Mouse (Mus musculus) olfactory bulb, adult 2 months (tissue): ENCODE data around the gene Tmem97. TPM values are rescaled to one million over a fixed set of nuclear protein-coding genes. Genes with fewer than 3 reads are reported as not detected.

Experiments used
- H3K27ac ChIP-seq: fragments of 200-500 bp; 2 replicates; pipeline ENCODE4 v1.5.1; 2012; ENCODE audit warnings: low read depth, low read length; ENCODE audit not compliant: insufficient read depth
- H3K4me1 ChIP-seq: fragments of 200-500 bp; 2 replicates; pipeline ENCODE4 v1.6.1; 2012; ENCODE audit warnings: low read length; ENCODE audit not compliant: control insufficient read depth, insufficient read depth
- H3K4me3 ChIP-seq: fragments of 200-500 bp; 2 replicates; pipeline ENCODE4 v1.5.1; 2012; ENCODE audit warnings: mild to moderate bottlenecking, low read depth, low read length, moderate library complexity; ENCODE audit not compliant: insufficient read depth
- CTCF ChIP-seq: fragments of 200-500 bp; IDR thresholded peaks from 2 replicates; pipeline ENCODE4 v1.5.1; 2012; ENCODE audit warnings: low read depth, mild to moderate bottlenecking, low read length, moderate library complexity; ENCODE audit not compliant: insufficient read depth
- POLR2A ChIP-seq: fragments of 200-500 bp; IDR thresholded peaks from 2 replicates; pipeline ENCODE4 v1.6.1; 2012; ENCODE audit warnings: mild to moderate bottlenecking, low read depth, low read length, moderate library complexity; ENCODE audit not compliant: insufficient read depth
- WGBS: fragments of 180-500 bp; shearing (Covaris S2); methylation state at CpG from one replicate; pipeline ENCODE4 v1.1.7; 2018; 5-methylcytosine and 5-hydroxymethylcytosine counted together
- polyA plus RNA-seq: library from polyadenylated mRNA; stranded (reverse); fragments of >200 nt; gene quantifications from 2 replicates; pipeline ENCODE4 v1.2.4, GENCODE M21; 2012; ENCODE audit warnings: low replicate concordance; ENCODE audit not compliant: missing spikeins, insufficient read depth, insufficient read length

The Tmem97 gene
- polyA plus RNA-seq, 1 experiment, result not detected

GRCm38 (mm10) chr11:78523241-78523955 lies 27.2 kb downstream of the Tmem97 start:
- Histone ChIP-seq H3K27ac (no peak overlapping the region; the same call in 1 of the 2 replicates), H3K4me3 (no peak overlapping the region), H3K4me1 (no peaks in the 10 kb centered on the region)
- TF ChIP-seq CTCF, result no peak
- no peak for TF ChIP-seq POLR2A
- WGBS, result 73% methylated on average over 9 of the region's 9 CpGs

GRCm38 (mm10) chr11:78522481-78522997 lies 28.0 kb downstream of the Tmem97 start:
- H3K27ac ChIP-seq, result 0 out of 2 replicates have a peak overlapping the region, but pooled peaks have one; percentile 32
- TF ChIP-seq POLR2A (no peak), CTCF (no peak)
- H3K4me3 ChIP-seq, result no peak overlapping the region
- H3K4me1 ChIP-seq, result no peaks in the 10 kb centered on the region
- WGBS, result 100% methylated on average over 1 of the region's 1 CpGs

DNA sequence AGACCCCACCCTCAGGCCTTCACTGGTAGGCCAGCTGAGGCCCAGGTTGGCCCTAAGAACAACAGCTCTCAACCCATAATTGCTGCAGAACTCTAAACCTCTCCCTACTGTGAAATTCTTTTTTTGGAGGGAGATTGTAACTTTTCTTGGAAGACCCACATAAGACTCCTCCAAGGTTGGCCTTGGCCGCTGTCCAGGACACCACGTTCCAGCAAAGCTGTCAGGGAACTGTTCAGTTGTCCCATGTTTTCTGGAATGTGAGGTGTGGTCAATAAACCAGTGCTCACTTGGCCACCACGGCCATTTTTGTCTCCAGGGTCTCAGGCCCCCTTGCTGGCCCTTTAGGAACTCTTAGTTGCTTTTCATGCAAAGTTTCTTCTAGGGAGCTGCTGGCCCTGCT lies 28.7 kb downstream of the Tmem97 start:
- TF ChIP-seq CTCF (no peak), POLR2A (no peak)
- 0 out of 2 replicates have a peak overlapping the region, but pooled peaks have one; percentile 32 for H3K27ac ChIP-seq
- H3K4me3 ChIP-seq, result no peak overlapping the region
- WGBS, result 80% methylated on average over 3 of the region's 3 CpGs
- no peaks in the 10 kb centered on the region for H3K4me1 ChIP-seq

DNA sequence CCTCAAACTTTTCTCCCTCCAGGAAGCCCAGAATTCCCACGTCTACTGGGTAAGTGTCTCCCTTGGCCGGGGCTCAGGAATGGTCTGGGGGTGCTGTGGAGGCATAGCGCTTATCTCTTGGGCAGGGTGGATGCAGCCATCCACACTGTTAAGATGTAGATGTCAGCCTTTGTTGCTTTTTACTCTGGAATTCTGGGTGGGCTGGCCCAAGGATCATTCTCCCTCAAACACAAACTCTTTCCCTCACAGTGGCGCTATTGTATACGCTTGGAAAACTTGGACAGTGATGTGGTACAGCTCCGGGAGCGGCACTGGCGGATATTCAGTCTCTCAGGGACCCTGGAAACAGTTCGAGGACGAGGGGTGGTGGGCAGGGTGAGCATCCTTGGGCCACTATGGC lies 31.6 kb downstream of the Tmem97 start:
- H3K4me3 ChIP-seq, result no peak overlapping the region
- TF ChIP-seq CTCF (no peak), POLR2A (no peak)
- H3K27ac ChIP-seq, result no peak overlapping the region
- 75% methylated on average over 10 of the region's 10 CpGs for WGBS
- H3K4me1 ChIP-seq, result no peaks in the 10 kb centered on the region

DNA sequence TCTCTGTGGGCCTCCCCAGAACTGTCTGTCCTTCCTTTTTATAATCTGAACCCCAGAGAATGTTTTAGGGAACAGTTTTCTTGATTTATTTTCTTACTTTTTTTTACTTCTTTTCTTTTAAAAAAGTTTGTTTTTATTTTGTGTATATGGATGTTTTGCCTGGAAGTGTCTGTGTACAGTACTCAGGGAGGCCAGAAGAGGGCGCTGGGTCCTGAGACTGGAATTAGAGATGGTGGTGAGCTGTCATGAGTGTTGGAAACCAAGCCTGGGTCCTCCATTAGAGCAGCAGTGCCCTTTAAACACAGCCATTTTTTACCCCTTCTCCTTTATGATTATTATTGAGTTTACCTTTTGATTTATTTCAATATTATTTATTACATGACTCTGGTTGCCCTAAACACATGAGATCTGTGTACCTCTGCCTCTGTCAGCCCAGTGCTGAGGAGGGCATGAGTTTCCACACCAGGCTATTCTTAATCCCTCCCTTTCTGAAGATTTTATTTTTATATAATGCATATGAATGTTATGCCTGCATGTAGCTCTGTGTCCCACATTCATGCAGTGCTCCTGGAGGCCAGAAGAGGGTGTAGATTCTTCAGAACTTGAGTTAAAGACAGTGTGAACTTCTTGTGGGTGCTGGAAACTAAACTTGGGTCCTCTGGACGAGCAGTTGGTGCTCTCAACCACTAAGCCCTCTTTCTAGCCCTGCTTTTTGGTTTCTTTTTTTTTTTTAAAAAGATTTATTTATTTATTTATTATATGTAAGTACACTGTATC lies 34.8 kb downstream of the Tmem97 start:
- H3K4me3 ChIP-seq, result no peak overlapping the region
- H3K27ac ChIP-seq, result no peak overlapping the region
- WGBS, result 67% methylated on average over 2 of the region's 2 CpGs
- TF ChIP-seq CTCF (no peak), POLR2A (no peak)
- no peaks in the 10 kb centered on the region for H3K4me1 ChIP-seq

GRCm38 (mm10) chr11:78513106-78513790 lies 37.3 kb downstream of the Tmem97 start:
- TF ChIP-seq POLR2A (no peak), CTCF (no peak)
- H3K4me1 ChIP-seq, result no peaks in the 10 kb centered on the region
- 43% methylated on average over 3 of the region's 3 CpGs for WGBS
- H3K27ac ChIP-seq, result no peak overlapping the region
- H3K4me3 ChIP-seq, result no peak overlapping the region

- H3K4me3 ChIP-seq, result peak within 1 kb of the TSS; percentile 100
- H3K27ac ChIP-seq, result peak within 1 kb of the TSS; percentile 90
- TF ChIP-seq CTCF, result no peak
- TF ChIP-seq POLR2A, result peak; percentile 92
- H3K4me1 ChIP-seq, result no peaks in the 10 kb centered on the region
- WGBS, result under 1% methylated on average over 61 of the region's 67 CpGs
These were observed 38.3 kb downstream of the Tmem97 start, which contains the start of the genes Tmem199 and Poldip2 for GRCm38 (mm10) chr11:78512025-78512957. Gene Tmem199 (minus strand): TSS chr11:78512172. Gene Poldip2 (plus strand): TSS chr11:78512193.

GRCm38 (mm10) chr11:78509148-78509547 lies 41.4 kb downstream of the Tmem97 start:
- H3K4me3 ChIP-seq, result no peak overlapping the region
- H3K4me1 ChIP-seq, result no peaks in the 10 kb centered on the region
- TF ChIP-seq POLR2A, result no peak
- TF ChIP-seq CTCF, result no peak
- 80% methylated on average over 5 of the region's 5 CpGs for WGBS
- no peak overlapping the region for H3K27ac ChIP-seq
